Mouse (Mus musculus) kidney, postnatal 10 days (tissue): ENCODE measurements around the gene Ercc4.
"Not testable (repeated sequence)": the region's sequence is repeated elsewhere in the genome, so short reads cannot be mapped to it uniquely, and the experiment has no call there.

Experiments
- DNase-seq: peaks from one replicate; pipeline ENCODE4 v3.0.0; 2021; ENCODE audit warnings: mixed read lengths

Ercc4 gene

GRCm38 (mm10) chr16:13109156-13109989 is at the start of gene Ercc4:
TSS of gene Ercc4 (plus strand) at chr16:13109684.
- DNase-seq = peak; percentile 99

- no peak for DNase-seq
These were observed 48.4 kb upstream of the Ercc4 start for GRCm38 (mm10) chr16:13061113-13061512.

GRCm38 (mm10) chr16:13074176-13074575 is 35.3 kb upstream of the Ercc4 start:
- DNase-seq = no peak

- no peak for DNase-seq
These were observed 29.3 kb upstream of the Ercc4 start for GRCm38 (mm10) chr16:13080161-13080560.

- no peak for DNase-seq
These were observed 26.2 kb upstream of the Ercc4 start for GRCm38 (mm10) chr16:13083155-13083798.

GRCm38 (mm10) chr16:13108356-13108755 is 1.1 kb upstream of the Ercc4 start:
- no peak for DNase-seq

GRCm38 (mm10) chr16:13109990-13110595 is 609 bp downstream of the Ercc4 start:
- no peak for DNase-seq

- DNase-seq = no peak
These were observed 5.3 kb downstream of the Ercc4 start for GRCm38 (mm10) chr16:13114821-13115220.

- not testable (repeated sequence) for DNase-seq
These were observed 6.0 kb downstream of the Ercc4 start for GRCm38 (mm10) chr16:13115466-13115865.

GRCm38 (mm10) chr16:13117299-13117966 is 7.9 kb downstream of the Ercc4 start:
- DNase-seq = peak; percentile 49

- no peak for DNase-seq
These were observed 8.5 kb downstream of the Ercc4 start for GRCm38 (mm10) chr16:13117967-13118430.

- no peak for DNase-seq
These were observed 9.3 kb downstream of the Ercc4 start for GRCm38 (mm10) chr16:13118754-13119294.

- DNase-seq = no peak
These were observed 10.3 kb downstream of the Ercc4 start for GRCm38 (mm10) chr16:13119641-13120350.

GRCm38 (mm10) chr16:13125357-13125756 is 15.9 kb downstream of the Ercc4 start:
- DNase-seq = no peak

- no peak for DNase-seq
These were observed 18.1 kb downstream of the Ercc4 start for GRCm38 (mm10) chr16:13127566-13127965.

- peak; percentile 48 for DNase-seq
These were observed 20.9 kb downstream of the Ercc4 start for GRCm38 (mm10) chr16:13130412-13130811.

GRCm38 (mm10) chr16:13141220-13141619 is 31.7 kb downstream of the Ercc4 start:
- DNase-seq = no peak

GRCm38 (mm10) chr16:13143932-13144331 is 34.4 kb downstream of the Ercc4 start:
- DNase-seq = no peak

GRCm38 (mm10) chr16:13144682-13145410 is 35.4 kb downstream of the Ercc4 start:
- peak; percentile 1 for DNase-seq

- DNase-seq = no peak
These were observed 36.7 kb downstream of the Ercc4 start for GRCm38 (mm10) chr16:13146231-13146630.

GRCm38 (mm10) chr16:13147810-13148555 is 38.5 kb downstream of the Ercc4 start:
- DNase-seq = no peak
